Mouse (Mus musculus): ENCODE results near the gene Enthd1. TPM values are rescaled to one million over a fixed set of nuclear protein-coding genes. Genes with fewer than 3 reads are reported as not detected.

The Enthd1 gene
- polyA plus RNA-seq, 1 experiment, result not detected

DNA sequence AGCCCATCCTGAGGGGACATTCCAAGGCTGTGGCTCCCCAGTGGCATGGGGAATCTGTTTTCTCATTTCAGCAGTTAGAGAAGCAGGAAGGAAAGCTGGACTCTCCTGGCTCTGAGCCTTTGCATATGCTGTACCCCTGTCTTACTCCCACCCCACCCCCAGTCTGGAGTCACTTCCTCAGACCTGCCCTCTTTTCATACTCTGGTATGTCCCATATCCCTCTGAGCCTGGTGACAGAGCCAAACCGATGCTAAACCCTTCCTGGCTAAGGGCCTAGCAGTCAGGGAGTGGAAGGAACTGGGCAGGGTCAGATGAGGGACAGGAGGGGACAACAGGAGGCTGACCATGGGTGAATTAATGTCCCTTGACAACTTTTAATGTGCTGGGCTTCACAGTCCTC lies 157.1 kb downstream of the Enthd1 start:
- Histone ChIP-seq H3K4me1 (ENCODE audit: control insufficient read depth, insufficient read depth, low read length) (no peaks in the 10 kb centered on the region), H3K4me3 (ENCODE audit: insufficient read depth, low read length) (no peak overlapping the region), H3K27ac (ENCODE audit: insufficient read depth, low read depth, low read length) (no peak overlapping the region)
- TF ChIP-seq POLR2A (IDR thresholded peaks at IDR 0.05; ENCODE audit: borderline replicate concordance, low read depth, low read length), result no peak
- TF ChIP-seq CTCF (IDR thresholded peaks at IDR 0.05; ENCODE audit: low read depth, low read length), result no peak

Other genes starting within 250 kb of the Enthd1 start
- gene Grap2, start 7.4 kb upstream of the Enthd1 start, polyA plus RNA-seq (2012; ENCODE audit: insufficient read depth, insufficient read length, missing spikeins), result 1.9 and 2.0 TPM in 2 replicates
- 6.9 and 8.4 TPM in 2 replicates for gene Fam83f, start 106.7 kb upstream of the Enthd1 start, polyA plus RNA-seq (2012; ENCODE audit: insufficient read depth, insufficient read length, missing spikeins)
- gene Tnrc6b, start 146.2 kb upstream of the Enthd1 start, polyA plus RNA-seq (2012; ENCODE audit: insufficient read depth, insufficient read length, missing spikeins), result 26.7 and 28.4 TPM in 2 replicates